Mouse (Mus musculus): ENCODE results near the gene Acan. TPM values are rescaled to one million over a fixed set of nuclear protein-coding genes. Genes with fewer than 3 reads are reported as not detected.

Acan gene
- total RNA-seq, 2 experiments from 2014 or later = 0.05 TPM; not detected in 1

DNA sequence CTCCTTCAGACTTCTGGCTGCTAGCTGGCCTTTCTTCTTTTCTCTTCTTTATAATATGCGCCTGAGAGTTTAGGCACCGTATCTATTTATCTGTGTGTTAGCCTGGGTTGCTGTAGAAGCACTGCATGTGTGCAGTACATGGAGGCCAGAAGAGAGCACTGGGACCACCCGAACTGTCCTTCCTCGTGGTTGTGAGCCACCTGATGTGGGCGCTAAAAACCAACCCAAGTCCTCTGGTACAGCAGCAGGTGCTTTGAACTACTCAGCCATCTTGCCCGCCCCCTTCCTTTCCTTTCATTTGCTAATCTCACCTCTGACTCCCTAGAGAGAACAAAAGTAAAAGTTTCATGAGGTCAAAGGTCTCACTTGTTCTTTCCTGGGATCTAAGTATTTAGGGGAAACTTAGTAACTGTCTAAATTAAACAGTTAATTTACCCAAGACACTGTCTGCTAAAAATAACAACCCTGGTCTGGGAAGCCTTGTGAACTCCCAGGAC is 86.1 kb downstream of the Acan start:
- DNase-seq (ENCODE audit: low spot score) = no peak

GRCm38 (mm10) chr7:79139891-79140591 is 86.8 kb downstream of the Acan start:
- no peak for DNase-seq (ENCODE audit: low spot score)

- peak; percentile 74 for DNase-seq (ENCODE audit: low spot score)
Observed at GRCm38 (mm10) chr7:79140897-79141296, 87.6 kb downstream of the Acan start.

DNA sequence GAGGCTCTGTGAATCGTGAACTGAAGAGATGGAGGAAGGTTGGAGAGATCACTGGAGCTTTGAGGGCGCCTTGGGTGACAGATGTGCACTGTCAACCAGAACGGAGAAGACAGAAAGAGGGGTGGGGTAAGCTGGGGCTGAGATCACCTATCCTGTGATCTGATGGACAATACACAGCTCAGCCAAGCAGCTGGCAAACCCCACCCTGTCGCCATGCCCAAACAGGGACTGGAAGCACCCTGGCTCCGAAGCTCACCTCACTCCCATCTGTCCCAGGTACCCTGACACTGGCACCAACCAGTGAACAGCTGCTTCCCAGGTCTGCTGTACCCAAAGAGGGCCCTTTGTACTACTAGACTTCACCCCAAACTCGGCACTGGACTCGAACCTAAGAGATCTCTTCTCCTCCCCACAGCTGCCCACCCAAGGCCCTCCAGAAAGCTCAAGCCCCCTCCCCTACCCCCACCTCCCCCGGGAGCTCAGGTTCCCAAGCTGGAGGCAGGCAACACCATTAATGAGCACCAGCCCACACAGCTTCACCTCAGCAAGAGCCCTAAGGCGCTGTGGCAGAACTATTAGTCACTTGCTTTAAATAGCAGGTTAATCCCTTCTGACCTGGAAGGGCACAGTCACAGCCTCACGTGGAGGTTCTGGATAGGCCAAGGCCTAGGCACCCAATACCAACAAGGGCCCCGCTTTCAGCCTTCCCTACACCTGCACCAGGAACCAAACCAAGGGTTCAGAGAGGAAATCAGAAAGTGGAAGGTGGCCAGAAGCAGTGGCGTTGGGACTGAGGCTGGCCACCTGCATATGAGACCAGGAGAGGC is 93.9 kb downstream of the Acan start:
- peak; percentile 66 for DNase-seq (ENCODE audit: low spot score)

DNA sequence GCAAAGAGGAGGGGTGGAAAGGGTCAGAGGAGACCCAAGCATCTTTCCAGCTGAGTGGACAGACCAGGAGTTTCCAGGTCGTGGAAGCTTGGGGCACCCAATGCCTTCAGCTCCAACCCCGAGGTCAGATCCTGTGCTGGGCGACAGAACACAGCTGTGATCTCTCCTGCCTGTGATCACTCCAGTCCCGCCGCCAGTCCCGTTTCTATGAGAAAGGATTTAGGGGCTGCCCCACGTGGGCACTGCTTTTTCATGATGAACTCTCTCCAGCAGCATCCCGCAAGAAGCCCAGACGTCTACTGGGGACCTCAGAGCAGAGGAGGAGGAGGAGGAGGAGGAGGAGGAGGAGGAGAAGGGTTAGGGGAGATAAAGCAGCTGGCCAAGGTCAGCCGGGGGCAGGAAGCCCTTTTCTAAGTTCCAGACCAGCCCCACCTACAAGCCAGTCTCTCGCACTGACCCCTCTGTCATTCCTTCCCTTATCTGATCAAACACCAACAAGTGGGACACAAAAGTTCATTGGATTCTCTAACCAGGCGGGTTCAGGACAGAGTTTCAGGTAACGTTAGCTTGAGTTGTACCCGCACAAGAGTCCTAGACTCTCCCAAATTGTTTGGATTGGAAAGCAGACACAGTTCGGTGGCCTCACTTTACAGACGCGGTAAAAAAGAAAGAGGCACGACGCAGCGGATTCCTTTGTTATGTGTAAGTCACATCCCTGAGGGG is 94.8 kb downstream of the Acan start:
- DNase-seq (ENCODE audit: low spot score) = peak; percentile 17

DNA sequence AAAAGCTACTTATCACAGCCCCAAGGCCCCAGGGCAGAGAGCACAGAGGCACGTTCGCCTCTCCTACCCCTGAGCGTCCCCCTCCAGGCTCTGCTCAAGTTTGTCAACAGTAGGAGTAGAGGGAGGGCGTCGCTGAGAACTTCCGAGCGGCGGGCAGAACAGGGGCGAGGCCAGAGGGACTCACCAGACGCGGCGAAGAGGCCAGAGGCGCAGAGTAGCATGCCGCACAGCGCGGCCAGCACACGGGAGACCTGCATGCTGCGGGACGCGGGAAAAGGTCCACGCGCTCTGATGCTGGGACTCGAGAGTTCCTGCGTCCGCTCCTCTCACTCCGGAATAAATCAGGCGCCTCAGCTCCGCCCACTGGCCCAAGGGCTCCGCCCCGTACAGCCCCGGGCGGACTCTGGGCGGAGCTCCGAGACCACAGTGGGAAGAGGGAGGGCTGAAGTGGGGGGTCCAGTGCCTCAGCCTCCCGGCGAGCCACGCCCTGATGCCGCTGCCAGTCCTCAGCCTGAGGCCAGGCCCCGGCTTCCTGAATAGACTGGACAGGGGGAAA is 95.5 kb downstream of the Acan start, which contains the start of gene Mfge8:
Gene Mfge8, minus strand, starts transcription at position 350 of the 556 bp plus-strand sequence.
- DNase-seq (ENCODE audit: low spot score) = peak; percentile 93

DNA sequence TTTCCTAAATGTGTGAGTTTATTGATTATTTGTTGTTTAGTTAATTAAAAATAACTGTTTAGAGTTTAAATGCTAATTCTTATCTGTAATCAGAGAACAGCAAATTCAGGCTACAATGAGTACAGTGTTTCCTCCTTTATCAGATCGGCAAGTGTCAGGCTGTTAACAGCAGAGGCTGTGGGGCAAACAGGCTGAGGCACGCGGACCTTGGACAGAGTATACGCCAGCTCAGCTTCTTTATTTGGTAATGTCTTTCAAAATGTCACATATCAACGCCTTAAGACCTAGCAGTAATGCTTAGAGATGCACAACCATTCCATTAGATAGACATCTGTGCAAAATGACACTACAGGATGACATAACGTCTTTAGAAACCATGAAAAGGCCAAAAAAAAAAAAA is 96.2 kb downstream of the Acan start:
- DNase-seq (ENCODE audit: low spot score) = no peak

- no peak for DNase-seq (ENCODE audit: low spot score)
Observed at GRCm38 (mm10) chr7:79159406-79159805, 106.1 kb downstream of the Acan start.

Other genes starting within 250 kb of the Acan start
- 10 to 100 TPM; 21.9 to 22.3 TPM for gene Det1, start 206.2 kb upstream of the Acan start, total RNA-seq (2021)
- gene Aen, start 157.6 kb upstream of the Acan start, total RNA-seq (2021) = 10 to 100 TPM; 51.1 to 52.9 TPM
- gene Isg20, start 140.1 kb upstream of the Acan start, total RNA-seq (2021) = 1 to 10 TPM; 1.3 to 1.9 TPM
- under 1 TPM; 0.45 to 0.48 TPM for gene Hapln3, start 77.5 kb downstream of the Acan start, total RNA-seq (2021)
- 10 to 100 TPM; 36.8 to 51.1 TPM for gene Mfge8, start 95.6 kb downstream of the Acan start, total RNA-seq (2021)
- 1 to 10 TPM; 3.8 to 4.7 TPM for gene Abhd2, start 219.7 kb downstream of the Acan start, total RNA-seq (2021)